Mouse (Mus musculus) gastrocnemius, postnatal 10 days (tissue): Measurements from ENCODE around the gene Actg2. TPM values are rescaled to one million over a fixed set of nuclear protein-coding genes. Genes with fewer than 3 reads are reported as not detected.
"Not testable (repeated sequence)": the region's sequence is repeated elsewhere in the genome, so short reads cannot be mapped to it uniquely, and the experiment has no call there.

Source experiments
- DNase-seq: peaks from one replicate; pipeline ENCODE4 v3.0.0; 2021; ENCODE audit warnings: mixed read lengths
- long read RNA-seq, 2 experiments: library from polyadenylated mRNA; stranded (forward); transcript quantifications; one replicate each; pipeline ENCODE4 v2.0.0; 2021
- total RNA-seq, 2 experiments: library from RNA; stranded (reverse); gene quantifications; 2 replicates each; pipeline ENCODE4 v1.2.3; 2021

Actg2 gene
- total RNA-seq: 1 to 10 TPM; 3.6 to 5.3 TPM
- long read RNA-seq, experiment 1, partial matches to known transcripts: 0 of 1 reads
- long read RNA-seq, experiment 1, other reads (novel, unspliced or antisense): 0 of 1 reads
- long read RNA-seq, experiment 2, partial matches to known transcripts: 0 of 3 reads
- long read RNA-seq, experiment 2, other reads (novel, unspliced or antisense): 0 of 3 reads

- no peak for DNase-seq
These were observed at the start of gene Actg2 for GRCm38 (mm10) chr6:83536028-83536794. TSS of gene Actg2 (minus strand) at chr6:83536265.

- not testable (repeated sequence) for DNase-seq
These were observed 49.3 kb upstream of the Actg2 start for GRCm38 (mm10) chr6:83585328-83585727.

GRCm38 (mm10) chr6:83583591-83583990 is 47.5 kb upstream of the Actg2 start:
- no peak for DNase-seq

GRCm38 (mm10) chr6:83582938-83583270 is 46.8 kb upstream of the Actg2 start:
- DNase-seq: peak; percentile 31

- no peak for DNase-seq
These were observed 46.3 kb upstream of the Actg2 start for GRCm38 (mm10) chr6:83582135-83582937.

- no peak for DNase-seq
These were observed 41.5 kb upstream of the Actg2 start for GRCm38 (mm10) chr6:83577534-83577933.

- no peak for DNase-seq
These were observed 39.5 kb upstream of the Actg2 start for GRCm38 (mm10) chr6:83575609-83576008.

- no peak for DNase-seq
These were observed 36.6 kb upstream of the Actg2 start, which contains the start of gene Stambp for GRCm38 (mm10) chr6:83572671-83573070. TSS of gene Stambp (minus strand) at chr6:83572729.

GRCm38 (mm10) chr6:83571840-83572667 is 36.0 kb upstream of the Actg2 start:
- peak; percentile 79 for DNase-seq

GRCm38 (mm10) chr6:83568901-83569862 is 33.1 kb upstream of the Actg2 start:
- no peak for DNase-seq

- no peak for DNase-seq
These were observed 19.9 kb upstream of the Actg2 start for GRCm38 (mm10) chr6:83555972-83556371.

- DNase-seq: no peak
These were observed 12.3 kb upstream of the Actg2 start for GRCm38 (mm10) chr6:83548346-83548745.

GRCm38 (mm10) chr6:83545778-83546177 is 9.7 kb upstream of the Actg2 start:
- DNase-seq: no peak

- DNase-seq: peak; percentile 34
These were observed 5.8 kb upstream of the Actg2 start for GRCm38 (mm10) chr6:83541756-83542456.

GRCm38 (mm10) chr6:83540017-83540416 is 4.0 kb upstream of the Actg2 start:
- no peak for DNase-seq

- no peak for DNase-seq
These were observed 662 bp upstream of the Actg2 start for GRCm38 (mm10) chr6:83536795-83537059.

GRCm38 (mm10) chr6:83532608-83533007 is 3.5 kb downstream of the Actg2 start:
- no peak for DNase-seq

GRCm38 (mm10) chr6:83523194-83523593 is 12.9 kb downstream of the Actg2 start:
- no peak for DNase-seq

GRCm38 (mm10) chr6:83521784-83522183 is 14.3 kb downstream of the Actg2 start:
- DNase-seq: no peak

GRCm38 (mm10) chr6:83518637-83519036 is 17.4 kb downstream of the Actg2 start:
- no peak for DNase-seq

- no peak for DNase-seq
These were observed 20.9 kb downstream of the Actg2 start for GRCm38 (mm10) chr6:83515172-83515571.
